Mouse (Mus musculus): Measurements from ENCODE around the gene Sos2.

The Sos2 gene

DNA sequence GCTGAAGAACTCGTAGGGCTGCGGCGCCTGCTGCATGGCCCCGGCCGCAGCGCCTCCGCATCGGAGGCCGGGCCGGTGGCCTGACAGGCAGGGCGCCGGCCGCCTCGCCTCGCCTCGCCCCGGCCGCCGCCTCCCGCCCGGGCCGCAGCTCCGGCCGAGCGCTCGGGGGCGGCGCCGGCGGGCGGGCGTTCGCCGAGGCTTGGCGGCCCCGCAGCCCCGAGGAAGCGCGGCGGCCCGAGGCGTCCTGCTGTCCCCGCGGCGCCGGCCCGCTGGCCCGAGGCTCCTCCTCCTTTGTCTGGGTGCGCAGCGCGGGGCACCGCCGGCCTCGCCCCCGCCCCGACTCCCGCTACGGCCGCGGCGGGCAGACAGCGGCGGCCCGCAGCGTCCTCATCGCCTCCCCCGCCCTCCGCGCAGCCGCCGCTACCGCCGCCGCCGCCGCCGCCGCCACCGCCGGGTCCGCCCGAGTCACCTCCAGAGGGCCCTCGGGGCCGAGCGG lies at the start of gene Sos2:
TSS of gene Sos2 (minus strand) at position 287 of the 496 bp plus-strand sequence.
- peak; percentile 27 for DNase-seq (ENCODE audit: low spot score)

DNA sequence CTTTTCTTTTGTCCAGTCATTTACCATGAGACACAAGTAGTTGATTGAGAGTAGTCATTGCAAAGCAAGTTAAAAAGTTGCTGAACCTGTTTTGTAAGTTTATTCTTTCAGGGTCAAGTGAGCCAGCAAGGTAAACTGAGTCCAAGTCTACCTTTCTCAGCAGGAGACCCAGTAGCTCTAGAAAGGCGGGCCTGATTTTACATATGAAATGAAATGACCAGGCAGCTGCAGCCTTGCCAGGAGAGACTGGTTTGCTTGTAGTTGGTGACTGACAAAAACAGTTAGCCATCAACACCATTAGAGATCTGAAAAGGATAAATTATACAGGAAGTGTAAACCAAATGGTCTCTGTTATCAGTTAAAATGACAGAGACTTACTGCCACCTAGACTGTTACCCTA lies 48.7 kb upstream of the Sos2 start:
- DNase-seq (ENCODE audit: low spot score): no peak

DNA sequence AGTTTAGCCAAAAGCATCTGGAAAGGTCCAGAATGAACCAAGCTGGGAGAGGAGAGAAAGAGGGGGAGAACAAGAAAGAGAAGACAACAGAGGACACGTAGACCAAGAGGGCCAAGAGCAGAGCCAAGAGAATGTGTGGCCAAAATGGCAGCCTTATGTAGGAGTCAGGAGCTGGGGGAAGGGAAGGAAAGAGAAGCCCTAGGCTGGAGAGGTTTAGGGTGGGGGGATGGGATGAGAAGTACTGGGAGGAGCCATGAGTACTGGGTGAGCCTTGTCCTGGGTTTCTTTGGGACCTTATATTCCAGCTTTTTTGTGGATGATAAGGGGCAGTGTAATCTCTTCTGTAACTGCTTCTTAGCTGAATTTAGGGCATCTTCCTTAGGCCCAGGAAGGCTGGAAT lies 47.6 kb upstream of the Sos2 start:
- no peak for DNase-seq (ENCODE audit: low spot score)

DNA sequence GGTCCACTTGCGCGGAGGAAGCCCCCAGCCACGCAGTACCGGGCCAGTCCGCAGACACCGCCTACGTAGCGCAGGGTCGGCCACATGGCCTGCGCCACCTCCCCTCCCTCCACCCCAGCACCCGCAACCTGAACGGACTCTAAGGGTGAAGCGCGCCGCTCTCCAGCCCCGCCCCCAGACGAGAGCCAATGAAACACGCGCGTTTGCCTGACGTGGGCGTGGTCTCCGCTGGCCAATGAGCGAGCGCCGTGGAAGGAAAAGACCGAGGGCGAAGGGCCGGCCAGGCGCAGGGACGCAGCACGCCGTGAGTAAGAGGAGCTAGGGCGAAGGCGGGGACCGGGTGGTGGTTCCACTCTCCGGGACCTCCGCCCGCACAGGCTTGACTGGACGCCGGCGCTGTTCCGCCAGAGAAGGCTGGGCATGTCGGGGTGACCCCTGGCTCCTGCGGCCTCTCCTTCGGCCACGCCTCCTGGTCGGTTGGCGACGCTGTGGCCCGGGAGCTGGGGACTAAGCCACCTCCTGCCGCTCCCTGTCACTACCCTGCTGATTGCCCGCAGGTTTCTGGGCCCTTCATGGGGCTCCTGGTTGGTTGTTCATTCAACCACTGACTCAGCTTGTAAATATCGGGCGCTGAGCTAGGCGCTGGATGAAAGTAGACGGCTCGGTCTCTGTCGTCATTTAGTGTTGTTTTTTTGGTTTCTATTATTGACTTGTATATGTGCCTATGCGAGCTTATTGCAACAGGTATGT lies 43.2 kb upstream of the Sos2 start, which contains the start of the genes L2hgdh and Atp5s:
TSS of gene L2hgdh (minus strand) at position 163 of the 750 bp plus-strand sequence.
TSS of gene Atp5s (plus strand) at position 240 of the 750 bp plus-strand sequence.
- DNase-seq (ENCODE audit: low spot score): peak; percentile 90

DNA sequence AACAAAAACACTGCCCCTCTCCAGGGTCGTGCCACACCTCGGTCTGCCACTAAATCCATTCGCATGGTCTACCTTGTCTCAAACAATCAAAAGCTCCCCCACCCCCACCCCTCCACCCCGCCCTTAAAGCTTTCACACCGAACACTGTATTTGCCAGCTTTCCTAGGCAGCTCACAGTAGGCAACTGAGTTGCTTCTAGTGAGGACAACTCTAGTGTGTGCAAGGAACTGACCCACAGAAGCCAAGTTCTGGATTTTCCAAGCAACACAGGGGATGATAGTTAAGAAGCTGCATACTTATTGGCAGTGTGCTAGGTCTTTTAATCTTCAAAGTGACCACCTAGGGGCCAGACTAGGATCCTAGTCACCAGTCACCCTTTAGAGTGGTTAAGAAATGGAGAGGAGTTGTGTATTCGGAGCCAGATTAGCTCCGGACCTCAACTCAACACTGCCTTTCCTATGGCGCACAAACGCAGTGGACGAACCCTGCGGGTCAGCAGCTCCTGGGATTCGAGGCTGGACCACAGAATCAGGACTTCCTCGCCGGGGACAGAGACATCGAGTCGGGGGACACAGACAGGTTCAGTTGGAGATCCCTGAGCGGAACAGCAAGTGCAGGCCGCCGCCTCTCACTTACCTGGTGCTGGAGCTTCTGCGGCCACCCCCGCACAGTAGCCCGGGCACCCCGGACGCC lies 42.5 kb upstream of the Sos2 start:
- DNase-seq (ENCODE audit: low spot score): no peak

DNA sequence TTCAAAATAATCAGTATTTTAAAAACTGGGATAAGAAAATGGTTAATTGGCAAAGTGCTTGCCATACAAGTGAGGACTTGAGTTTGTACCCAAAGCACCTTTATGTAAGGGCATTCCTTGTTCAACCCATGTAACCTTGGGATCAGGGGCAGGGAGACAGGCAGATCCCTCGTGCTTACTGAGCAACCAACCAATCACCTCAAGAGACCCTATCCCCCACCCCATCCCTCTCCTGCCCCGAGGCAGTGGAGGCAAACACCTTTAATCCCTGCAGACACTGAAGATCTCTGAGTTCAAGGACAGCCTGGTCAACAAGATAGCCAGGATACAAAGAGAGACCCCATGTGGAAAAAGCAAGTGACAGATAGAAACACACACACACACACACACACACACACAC lies 41.7 kb upstream of the Sos2 start:
- no peak for DNase-seq (ENCODE audit: low spot score)

DNA sequence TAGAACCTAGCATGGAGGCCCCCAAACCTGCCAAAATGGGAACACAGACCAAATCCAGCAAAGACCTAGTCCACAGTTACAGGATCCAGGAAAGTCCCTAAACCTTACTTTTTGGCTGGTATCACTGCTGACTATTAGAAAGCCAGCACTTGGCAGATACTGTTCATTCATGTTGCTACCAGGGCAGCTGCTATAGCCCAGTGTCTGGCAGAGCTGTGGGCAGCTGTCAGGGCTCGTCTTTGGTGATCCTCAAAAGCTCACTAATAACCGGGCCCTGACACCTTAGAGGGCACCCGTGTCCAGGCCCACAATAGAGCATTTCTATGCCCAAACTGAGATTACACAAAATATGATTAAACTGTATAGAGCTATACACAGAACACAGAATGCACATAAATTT lies 41.2 kb upstream of the Sos2 start:
- no peak for DNase-seq (ENCODE audit: low spot score)

DNA sequence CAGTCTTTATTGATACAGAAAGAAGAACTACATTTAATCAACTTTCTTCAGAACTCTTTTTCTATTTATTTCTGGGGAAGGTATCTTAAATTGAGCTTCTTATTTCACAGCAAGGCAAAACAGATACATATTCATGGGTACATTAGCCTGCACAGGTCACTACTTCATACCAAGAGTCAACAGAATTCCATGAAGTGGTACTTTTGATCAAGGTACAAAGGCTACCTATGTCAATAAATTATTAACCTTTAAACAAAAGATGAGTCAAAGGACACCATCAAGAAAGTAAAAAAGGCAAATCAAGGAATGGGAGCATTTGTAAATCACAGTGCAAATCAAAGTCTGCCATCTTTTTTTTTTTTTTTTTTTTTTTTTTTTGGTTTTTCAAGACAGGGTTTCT lies 32.0 kb upstream of the Sos2 start:
- no peak for DNase-seq (ENCODE audit: low spot score)

DNA sequence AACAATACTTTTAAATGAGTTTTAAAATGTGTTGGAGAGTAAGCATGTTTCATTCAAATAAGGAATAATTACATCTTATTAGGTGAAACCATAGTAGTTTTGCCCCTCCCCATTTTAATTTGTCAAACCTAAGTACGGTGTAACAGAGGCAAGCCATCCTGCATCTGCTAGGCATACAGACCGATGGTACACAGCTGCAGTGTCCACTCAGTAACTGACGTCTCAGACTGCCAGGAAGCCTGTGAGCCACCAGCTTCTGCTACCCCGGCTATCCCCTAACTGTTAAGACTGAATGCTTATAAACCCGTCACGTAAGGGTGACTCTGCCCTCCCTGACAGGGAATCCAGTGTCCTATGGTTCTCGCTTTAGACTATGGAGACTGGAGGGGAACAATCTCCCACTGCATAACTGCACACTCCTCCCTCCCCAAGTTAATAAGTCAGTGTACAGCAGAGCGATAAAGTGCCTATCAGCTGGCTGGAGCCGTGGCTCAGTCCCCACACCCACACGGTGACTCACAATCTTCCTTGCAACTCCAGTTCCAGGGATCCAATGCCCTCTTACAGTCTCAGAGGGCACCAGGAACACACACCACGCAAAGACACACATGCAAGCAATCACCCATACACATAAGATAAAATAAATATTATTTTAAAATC lies 23.3 kb upstream of the Sos2 start:
- no peak for DNase-seq (ENCODE audit: low spot score)

DNA sequence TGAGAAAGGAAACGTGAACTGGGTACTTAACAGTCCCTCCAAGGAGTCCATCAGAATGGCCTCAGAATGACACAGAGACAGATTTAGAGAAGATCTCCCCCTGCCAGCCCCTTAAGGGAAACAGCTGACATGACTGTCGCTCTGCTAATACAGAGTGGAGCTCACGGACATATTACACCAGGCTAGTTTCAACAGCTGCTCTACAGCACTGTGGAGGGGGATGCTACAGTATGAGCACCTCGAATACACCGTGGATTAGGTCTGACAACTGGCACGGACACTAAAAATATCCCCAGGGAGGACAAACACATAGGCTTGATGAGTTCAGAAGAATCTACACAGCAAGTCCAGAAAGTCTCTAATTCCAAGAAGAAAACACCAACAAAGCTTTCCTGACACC lies 16.7 kb upstream of the Sos2 start:
- DNase-seq (ENCODE audit: low spot score): no peak

DNA sequence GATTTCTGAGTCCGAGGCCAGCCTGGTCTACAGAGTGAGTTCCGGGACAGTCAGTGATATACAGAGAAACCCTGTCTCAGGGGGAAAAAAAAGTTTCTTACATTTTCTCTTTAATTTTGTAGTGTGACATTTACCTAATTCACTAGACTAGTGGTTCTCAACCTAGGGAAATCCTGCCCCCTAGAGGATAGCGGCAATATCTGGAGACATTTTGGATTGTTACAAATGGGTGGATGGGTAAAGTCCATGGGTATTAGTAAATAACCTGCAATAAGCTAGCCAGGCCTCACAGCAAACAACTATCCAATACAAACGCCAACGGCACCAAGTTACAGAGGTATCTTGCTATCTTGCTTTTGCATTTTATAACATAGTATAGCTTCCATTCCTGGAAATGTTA lies 15.1 kb upstream of the Sos2 start:
- DNase-seq (ENCODE audit: low spot score): no peak

DNA sequence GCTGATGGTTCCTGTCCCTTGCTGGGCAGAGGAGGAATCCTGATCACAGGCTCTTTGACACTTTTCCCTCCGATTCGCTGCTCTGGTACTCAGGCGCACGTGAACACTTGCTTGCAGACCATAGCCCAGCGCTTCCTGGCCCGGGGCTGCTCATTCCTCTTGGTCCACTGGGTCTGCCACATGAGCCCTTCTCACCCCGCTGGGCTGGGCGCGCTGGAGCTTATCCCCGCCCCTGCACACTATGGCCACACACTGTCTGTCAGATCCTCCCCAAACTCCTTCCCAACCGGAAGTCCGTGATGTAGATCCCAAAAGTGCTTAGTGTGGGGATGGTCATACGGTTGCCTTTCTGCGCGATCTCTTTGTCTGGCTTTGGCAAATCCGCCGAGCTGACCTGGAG lies 11.8 kb upstream of the Sos2 start:
- DNase-seq (ENCODE audit: low spot score): no peak

DNA sequence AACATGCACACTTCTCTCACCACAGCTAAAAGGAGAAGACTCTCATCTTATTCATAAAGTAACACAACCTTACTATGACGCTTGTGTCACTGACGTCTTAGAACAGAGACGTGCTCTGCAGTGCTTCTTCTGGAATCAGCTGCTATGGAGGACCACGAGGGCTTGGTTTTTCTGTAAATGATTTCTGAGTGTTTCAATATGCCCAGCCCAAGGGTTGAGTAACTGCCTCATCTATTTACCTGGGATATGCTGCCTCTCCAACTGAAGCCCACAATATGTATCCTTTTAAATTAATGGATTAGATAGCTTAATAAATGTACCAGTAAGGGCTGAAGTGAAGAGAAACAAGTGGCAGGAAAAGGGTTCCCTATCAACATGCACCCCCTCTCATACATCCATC lies 9.1 kb upstream of the Sos2 start:
- DNase-seq (ENCODE audit: low spot score): no peak

DNA sequence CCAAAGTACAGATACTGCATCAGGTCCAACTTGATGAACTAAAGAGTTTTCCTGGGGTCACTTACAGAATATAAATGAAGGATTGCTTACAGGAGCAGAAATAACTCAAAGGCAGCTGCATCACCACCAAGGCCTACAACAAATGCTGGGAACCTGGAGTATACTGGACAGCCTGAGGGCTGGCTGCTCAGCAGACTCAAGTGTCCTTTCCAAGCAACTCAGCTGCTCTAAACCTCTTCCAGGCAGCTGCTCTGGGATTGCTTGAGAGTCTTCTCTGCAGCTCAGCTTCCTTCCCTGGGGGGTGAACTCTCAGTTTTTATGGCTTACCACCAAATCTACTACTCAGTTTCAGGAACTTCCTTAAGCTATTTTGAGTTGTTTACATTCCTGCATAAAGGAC lies 7.4 kb upstream of the Sos2 start:
- DNase-seq (ENCODE audit: low spot score): no peak

DNA sequence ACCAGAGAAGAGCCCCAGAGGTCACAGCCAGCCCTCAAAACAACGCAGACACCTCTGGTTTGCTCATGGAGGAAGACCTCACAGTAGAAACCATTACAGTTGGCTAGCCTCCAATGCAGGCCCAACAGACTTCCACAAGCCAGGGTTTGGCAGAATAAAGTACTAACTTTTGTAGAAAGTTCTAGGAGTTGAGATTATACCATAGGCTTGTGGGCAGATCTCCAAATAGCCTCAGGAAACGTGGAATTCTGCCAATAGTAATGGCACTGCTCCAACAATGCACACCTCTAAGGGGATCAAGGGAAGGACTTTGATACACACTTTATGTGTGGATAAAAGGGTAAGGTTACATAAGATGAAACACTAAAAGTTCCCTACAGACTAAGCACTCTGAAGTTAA lies 6.7 kb upstream of the Sos2 start:
- DNase-seq (ENCODE audit: low spot score): no peak

DNA sequence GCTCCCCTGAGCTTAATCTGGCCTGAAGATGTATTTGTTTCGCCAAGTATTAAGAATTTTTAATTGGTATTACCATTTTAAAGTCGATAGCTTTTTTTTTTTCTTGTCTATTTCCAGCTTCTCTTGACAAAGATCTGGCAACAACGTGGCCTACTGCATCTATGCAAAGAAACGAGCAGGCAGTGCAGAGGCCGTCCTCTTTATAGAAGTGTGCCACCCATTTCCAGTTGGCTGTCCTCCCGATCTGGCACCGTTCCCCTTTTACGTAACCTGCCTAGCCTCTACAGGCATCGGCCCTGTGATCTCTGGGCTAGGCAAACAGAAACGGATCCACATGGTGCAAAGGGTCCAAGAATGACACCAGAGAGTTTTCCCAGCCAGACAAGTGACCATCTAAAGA lies 1.9 kb upstream of the Sos2 start:
- peak; percentile 36 for DNase-seq (ENCODE audit: low spot score)

DNA sequence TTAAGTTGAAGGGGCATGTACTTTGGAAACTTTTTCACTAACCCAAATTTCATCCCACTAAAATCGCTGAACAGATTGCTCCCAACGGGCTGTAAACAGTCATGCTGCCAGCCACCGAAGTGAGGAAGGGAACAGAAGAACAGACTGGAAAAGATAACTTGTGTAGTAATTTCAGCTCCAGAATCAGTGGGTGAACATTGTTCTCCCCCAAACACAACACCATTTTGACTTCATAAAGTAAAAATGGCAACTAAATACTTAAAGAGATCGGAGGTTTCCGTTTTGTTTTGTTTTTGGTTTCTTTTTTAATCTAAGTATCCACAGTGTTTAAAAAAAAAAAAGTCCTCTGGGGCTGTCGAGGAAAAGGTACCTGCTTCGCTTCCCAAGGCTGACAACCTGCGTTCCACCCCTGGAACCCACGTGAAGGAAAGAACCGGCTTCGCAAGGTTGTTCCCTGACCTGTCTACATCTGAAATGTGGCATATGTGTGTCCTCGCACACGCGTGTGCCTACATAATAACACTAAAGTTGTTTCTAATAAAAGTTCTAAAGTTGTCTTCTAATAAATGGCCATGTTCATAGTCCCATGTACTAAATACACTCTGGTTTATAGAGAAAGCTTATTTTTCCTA lies 1.3 kb upstream of the Sos2 start:
- no peak for DNase-seq (ENCODE audit: low spot score)

DNA sequence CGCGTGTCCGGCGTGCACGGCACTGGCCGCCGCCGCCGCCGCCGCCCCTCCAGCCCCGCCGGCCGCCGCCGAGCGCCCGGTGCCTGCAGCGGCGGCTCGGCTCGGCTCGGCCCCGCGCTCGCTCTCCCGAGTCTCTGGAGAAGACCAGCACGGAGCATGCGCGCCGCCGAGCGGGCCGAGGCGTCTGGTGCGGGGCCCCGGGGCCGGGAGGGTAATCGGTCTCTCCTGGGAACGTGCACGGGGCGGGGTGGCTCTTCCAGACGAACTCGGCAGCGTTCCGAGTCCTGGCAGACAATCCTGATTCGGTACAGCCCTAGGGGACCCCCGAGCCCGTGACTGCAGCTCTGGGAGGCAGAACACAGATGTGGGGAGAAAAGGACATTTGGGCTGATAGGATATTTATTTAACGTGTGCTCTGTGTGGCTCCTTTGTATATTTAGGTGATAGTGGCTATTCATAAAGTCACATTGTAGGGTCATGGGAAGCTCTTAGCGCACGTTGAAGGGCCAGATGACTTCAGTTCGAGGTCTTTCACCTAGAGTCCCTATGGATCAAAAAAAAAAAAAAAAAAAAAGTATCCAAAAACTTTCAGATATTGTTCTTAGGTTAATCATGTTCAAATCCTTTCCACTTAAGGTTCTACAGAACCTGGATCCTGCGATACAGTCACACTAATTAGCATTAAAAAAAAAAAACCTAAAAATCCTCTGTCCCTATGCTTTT lies 574 bp upstream of the Sos2 start:
- peak; percentile 66 for DNase-seq (ENCODE audit: low spot score)

DNA sequence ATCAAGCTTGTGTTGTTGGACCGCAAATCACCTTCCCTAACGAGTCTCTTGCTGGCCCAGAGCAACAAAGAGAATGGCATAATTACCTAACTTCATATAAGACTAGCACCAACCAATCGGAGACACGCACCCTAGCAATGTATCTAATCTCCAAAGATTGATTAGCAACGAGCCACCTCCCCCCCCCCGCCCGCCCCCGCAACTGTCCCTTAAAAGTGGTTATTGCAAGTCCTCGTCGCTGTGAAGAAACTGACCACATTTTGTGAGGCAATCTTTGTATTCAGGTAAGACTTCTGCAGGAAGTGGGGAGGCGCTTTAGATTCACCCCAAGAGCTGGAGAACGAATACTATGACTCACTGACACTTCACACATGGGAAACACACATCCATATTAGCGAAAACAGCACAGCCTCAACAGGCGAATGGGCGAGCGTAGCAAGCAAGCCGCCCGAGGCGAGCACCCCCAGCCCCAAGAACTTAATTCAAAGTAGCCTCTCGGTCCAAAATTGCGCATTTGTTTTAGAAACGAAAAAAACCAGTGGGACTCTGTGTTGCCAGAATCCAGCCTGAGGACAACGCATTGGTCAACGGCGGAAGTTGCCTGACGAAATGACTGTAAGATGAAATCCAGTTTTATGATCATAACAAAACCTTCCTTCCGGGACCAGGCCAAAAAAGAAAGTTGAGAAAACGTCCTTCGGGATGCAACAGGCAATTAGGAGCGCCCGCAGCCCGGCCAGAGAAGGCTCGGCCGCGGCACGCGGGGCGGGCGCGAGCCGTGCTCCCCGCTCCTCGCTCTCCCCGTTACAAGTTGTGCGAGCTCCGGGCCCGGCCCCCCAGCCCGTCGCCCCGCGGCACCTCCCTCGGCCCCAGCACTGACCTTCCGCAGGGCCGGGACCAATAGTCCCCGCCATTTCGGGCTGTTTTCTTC lies 752 bp downstream of the Sos2 start:
- DNase-seq (ENCODE audit: low spot score): peak; percentile 18

DNA sequence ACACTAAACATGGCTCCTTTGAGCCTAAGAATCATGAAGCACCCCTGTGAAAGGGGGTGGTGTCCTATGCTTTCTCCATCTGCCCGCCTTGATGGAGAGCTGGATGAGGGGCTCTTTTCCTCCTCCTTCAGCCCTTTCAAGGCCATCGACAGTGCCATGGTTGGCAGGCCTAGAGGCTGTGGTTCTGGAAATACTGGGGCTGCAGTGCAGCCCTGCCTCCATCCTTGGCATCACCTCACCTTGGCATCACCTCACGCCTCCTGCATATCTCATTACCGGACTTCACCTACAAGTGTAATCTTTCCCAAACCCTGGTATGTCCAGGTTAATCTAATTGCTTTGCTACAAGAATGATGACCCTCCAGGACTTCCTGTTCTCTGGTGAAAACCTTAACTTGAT lies 5.5 kb downstream of the Sos2 start:
- DNase-seq (ENCODE audit: low spot score): no peak

Measured in ovary, postnatal 10 days (tissue).